Mouse (Mus musculus) kidney, postnatal 4 days (tissue): Measurements from ENCODE around the gene As3mt.
"Not testable (repeated sequence)": the region's sequence is repeated elsewhere in the genome, so short reads cannot be mapped to it uniquely, and the experiment has no call there.

ENCODE experiments used
- DNase-seq, 2 experiments: peaks; one replicate each; pipeline ENCODE4 v3.0.0; 2021; ENCODE audit warnings: mixed read lengths in 2 of 2

The As3mt gene

GRCm38 (mm10) chr19:46756221-46756620 is 49.0 kb downstream of the As3mt start:
- no peak for DNase-seq

GRCm38 (mm10) chr19:46759096-46759495 is 51.8 kb downstream of the As3mt start:
- DNase-seq = no peak

DNA sequence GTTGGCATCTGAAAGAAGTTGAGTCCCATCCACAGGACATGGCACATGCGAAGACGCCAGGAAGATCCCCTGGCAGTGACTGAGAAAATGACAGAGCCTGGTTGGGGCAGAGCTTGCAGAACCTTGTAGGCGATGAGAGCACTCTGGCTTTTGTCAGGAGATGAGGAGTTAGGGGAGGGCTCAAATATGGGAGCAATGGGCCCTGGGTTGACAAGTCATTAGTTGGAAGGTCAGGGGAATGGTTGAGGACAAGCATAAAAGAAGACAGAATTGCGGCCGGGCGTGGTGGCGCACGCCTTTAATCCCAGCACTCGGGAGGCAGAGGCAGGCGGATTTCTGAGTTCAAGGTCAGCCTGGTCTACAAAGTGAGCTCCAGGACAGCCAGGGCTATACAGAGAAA is 52.7 kb downstream of the As3mt start:
- DNase-seq = not testable (repeated sequence)

- DNase-seq = peak; percentile 94 to 95
These were observed 53.3 kb downstream of the As3mt start for GRCm38 (mm10) chr19:46760375-46761160.

DNA sequence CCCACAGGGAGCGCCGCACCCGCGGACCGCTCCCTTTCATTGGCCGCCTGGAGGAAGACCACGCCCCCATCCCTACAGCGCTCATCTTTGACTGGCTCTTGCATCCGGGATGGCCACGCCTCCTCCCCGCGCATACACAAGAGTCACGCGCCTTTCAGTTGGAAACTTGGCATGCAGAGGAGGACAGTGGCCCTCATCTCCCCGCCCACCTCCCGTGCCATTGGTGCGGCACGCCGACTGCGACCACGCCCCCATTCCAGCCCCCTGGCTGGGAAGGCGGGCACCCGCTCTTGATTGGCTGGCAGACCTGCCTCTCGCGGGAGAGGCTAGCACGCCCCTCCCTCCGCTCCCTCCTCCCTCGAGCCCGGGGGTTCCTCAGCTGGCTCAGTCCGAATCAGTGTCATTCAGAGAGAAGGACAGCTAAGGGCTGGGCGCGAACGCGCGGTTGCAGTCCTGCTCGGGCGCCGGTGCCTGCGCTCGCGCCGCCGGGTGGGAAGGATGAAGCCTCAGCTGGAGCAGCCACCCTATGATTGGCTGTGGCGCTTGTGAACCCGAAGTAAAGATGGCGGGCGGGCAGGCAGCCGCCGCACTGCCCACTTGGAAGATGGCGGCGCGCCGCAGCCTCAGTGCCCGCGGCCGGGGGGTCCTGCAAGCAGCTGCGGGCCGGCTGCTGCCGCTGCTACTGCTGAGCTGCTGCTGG is 54.1 kb downstream of the As3mt start, which contains the start of gene Cnnm2:
Cnnm2 (plus strand) TSS at position 350 of the 700 bp plus-strand sequence.
- DNase-seq = peak; percentile 100

DNA sequence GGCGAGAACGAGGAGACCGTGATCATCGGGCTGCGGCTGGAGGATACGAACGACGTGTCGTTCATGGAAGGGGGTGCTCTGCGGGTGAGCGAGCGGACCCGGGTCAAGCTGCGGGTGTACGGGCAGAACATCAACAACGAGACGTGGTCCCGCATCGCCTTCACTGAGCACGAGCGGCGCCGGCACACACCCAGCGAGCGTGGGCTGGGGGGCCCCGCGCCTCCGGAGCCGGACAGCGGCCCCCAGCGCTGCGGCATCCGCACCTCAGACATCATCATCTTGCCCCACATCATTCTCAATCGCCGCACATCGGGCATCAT is 54.7 kb downstream of the As3mt start:
- no peak for DNase-seq

GRCm38 (mm10) chr19:46762291-46762991 is 55.2 kb downstream of the As3mt start:
- DNase-seq = peak; percentile 34 to 59

GRCm38 (mm10) chr19:46762992-46763342 is 55.7 kb downstream of the As3mt start:
- DNase-seq = no peak

DNA sequence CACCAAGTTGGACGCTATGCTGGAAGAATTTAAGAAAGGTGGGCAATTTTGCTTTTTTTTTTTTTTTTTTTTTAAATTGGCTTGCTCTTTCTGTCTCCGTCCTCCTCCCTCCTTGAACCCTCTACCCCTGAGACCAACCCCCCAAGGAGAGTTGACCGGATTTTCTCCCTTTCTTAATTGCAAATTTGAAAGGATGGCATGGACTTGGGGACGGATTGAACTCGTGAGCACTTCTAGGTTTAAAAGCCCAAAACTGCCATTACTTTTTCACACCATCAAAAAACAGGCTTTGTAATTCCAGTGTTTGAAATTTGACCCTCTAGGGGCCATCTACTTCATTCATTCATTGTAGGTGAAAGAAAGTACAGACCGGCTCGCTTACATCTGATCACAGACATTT is 56.1 kb downstream of the As3mt start:
- no peak for DNase-seq

- DNase-seq = no peak
These were observed 56.9 kb downstream of the As3mt start for GRCm38 (mm10) chr19:46763932-46764762.

GRCm38 (mm10) chr19:46764763-46765117 is 57.5 kb downstream of the As3mt start:
- no peak for DNase-seq

DNA sequence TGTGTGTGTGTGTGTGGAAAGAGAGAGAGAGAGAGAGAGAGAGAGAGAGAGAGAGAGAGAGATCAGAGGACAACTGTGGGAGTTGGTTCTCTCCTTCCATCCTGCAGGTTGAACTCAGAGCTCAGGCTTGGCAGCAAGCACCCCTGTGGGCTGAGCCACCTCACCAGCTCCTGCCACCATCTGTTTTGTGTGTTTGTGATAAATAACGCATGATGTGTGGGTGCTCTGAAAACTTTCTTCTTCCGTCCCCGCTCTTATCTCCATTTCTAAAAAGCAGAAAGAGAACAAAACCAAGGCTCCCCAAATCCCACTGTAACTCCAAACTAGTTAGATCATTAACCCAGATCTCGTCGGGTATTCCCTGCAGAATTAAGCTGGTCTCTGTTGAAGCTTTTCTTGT is 58.9 kb downstream of the As3mt start:
- DNase-seq = no peak

GRCm38 (mm10) chr19:46769759-46770158 is 62.5 kb downstream of the As3mt start:
- no peak for DNase-seq

DNA sequence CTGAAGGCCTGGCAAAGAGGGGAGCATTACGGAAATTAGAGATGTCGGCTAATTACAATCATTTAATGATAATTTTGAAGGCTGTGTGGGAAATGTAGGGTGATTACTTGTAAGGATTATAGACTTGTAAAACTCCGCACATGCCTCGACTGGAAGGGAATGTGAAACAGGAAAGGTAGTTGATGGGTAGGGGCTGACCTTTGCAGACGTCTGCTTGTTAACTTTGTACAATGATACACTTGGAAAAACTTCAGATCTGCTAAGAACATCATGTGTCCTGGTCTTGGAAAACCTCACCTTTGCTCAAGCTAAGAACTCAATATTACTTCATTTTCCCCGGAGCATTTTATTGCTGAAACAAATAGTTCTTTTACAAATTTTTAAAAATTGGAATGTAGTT is 64.5 kb downstream of the As3mt start:
- DNase-seq = no peak

- no peak for DNase-seq
These were observed 69.1 kb downstream of the As3mt start for GRCm38 (mm10) chr19:46776391-46776790.

- DNase-seq = no peak
These were observed 69.6 kb downstream of the As3mt start for GRCm38 (mm10) chr19:46776850-46777249.

GRCm38 (mm10) chr19:46777928-46778680 is 70.8 kb downstream of the As3mt start:
- no peak for DNase-seq

- not testable (repeated sequence) for DNase-seq
These were observed 71.9 kb downstream of the As3mt start for GRCm38 (mm10) chr19:46779130-46779529.

DNA sequence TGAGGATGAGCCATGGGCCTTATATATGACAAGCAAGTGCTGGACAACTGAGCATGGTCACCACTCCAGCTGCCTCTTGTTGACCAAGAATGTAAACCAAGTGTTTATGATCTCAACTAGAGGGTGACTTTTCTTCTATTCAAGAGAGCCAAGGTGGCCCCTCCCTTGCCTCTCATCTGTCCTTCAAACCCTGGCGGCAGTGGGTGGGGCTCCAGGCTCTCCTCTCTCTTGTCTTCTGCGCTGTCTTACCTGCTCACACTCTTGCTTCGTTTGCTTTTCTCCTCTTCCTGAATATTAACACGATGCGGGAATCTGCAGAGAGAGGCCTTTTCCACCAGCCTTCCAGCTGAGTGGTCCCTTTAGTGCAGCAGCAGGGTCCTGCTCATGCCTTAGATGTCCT is 76.8 kb downstream of the As3mt start:
- no peak for DNase-seq

DNA sequence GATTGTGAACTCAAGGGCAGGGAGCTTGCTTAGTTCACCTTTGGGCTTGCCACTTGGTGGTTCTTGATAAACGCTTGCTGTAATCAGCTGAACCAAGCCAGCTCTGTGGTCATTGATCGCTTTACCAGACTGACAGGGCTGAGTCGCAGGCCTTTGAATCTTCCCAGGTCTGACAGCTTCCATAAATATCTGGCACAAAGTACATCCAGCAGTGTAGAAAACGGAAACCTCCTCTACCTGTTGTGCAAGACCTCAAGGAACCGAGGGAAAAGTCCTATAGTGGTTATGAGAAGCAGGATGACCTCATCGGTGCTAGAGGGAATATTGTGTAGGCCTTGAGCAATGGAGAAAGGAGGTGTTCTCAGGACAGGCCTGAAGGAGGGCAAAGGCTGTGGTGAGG is 77.2 kb downstream of the As3mt start:
- DNase-seq = no peak

DNA sequence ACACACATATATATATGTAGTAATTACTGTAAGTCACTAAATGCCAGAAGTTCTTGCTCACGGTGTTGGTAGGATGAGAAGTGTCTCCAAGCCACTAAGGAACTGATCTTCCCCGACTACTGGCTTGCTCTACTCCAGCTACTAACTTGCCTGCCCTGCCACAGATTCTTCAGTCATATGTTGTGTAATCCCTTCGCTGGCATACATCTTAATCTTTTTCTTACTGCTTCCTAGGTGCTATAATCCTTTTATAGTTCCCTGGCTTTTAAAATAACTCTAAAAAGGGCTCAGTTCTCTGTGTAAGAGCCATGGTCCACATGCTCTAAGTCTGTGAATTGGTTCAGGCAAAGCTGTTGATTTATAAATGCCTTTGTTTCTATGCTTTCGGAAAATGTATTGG is 78.4 kb downstream of the As3mt start:
- DNase-seq = no peak

GRCm38 (mm10) chr19:46789782-46790181 is 82.5 kb downstream of the As3mt start:
- DNase-seq = no peak
